Mouse (Mus musculus) cerebellum, adult 9-10 months (tissue): ENCODE measurements at regions not wholly inside any gene's neighbourhood (a gene's known extent, or its start where the extent isn't known, plus 50 kb on each side); places are given as distances from the start of the nearest gene placed in this dataset.
"Not testable (repeated sequence)": the region's sequence is repeated elsewhere in the genome, so short reads cannot be mapped to it uniquely, and the experiment has no call there.

Experiments used
- DNase-seq: peaks from one replicate; pipeline ENCODE4 v3.0.0; 2022

DNA sequence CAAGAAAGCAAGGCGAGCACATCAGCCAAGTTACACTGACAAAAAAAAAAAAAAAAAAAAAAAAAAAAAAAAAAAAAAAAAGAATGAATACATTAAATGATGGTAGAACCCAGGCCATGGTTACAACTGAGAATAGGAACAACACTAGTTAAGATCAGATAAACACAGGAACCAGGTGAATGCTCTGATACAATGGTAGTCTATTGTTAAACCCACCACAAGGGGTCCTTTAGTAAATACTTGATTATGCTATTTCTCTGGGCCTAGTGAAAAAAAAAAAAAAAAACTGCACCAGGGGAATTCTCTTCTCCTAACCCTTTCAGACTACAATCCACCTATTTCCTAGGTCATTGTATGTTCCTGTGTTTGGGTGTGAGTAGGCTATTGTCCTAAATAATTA is 2289.7 kb downstream of the Cntnap5b start:
- no peak for DNase-seq

DNA sequence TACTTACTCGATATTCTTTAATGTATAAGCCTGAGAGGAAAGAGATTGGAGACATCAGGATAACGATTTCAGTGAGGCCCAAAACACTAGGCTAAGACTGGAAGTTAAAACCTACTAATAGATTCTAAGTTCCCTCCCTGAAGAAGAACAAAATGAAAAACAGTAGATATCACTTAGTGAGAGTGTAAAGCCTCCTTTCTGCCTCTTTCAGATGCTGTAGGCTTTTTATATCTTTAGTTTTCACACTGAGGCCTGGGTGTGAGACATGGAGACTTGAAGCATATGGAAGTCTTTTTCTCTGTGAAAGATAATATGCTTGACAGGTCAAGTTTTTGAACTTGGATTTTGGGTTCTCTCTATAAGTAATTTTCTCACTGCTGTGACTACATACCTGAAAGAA is 2333.1 kb downstream of the Cntnap5b start:
- DNase-seq, result no peak

DNA sequence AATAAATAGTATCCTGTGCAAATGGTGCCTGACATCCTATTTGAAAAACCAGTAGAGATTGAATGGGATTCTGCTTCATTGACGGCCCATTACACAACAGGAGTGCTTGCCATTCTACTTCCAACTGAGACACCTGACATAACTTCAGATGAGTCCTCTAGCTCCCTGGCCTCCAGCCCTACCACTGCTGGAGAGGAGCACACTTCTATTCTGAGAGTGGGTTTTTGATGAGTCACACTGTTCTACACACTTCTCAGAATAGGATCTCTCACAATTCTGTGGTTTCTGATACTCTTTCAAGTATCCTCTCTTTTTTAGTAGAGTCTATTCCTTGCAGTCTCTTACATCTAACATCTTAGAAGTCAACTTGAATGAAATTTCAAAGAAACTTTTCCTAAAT is 2366.5 kb downstream of the Cntnap5b start:
- DNase-seq, result no peak

DNA sequence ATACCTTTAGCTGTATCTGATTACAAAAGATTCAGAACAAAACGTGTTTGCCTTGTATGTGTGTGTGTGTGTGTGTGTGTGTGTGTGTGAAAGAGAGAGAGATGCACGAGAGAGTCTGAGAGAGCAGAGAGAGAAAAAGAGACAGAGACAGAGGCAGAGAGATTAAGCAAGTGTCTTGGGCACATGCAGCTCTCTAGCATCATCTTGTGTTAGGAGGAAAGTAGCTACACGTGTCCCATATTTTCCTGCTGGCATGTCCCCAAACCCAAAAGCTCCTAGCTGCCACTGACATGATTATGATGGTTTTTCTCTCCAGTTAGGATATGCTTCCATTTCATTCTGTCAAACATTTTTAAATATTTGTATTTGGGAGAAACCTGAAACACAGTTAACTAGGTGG is 2373.8 kb downstream of the Cntnap5b start:
- DNase-seq, result no peak

DNA sequence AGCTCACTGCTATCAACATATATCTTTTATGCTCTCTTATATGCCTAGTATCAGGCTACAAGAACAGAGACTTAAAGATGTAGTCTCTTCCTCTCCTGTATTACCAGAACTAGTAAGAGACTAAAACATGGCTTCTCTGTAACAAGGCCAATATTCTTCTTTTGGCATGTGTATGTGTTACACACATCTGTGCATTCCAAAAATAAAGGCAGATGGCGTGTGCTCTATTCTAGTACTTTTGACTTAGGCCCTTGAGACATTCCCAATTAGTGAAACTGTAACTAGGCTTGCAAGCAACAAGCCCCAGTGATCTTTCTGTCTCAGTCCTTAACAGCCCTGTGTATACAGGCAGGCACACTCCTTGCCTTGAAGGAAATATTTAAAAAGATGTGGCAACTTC is 2394.1 kb downstream of the Cntnap5b start:
- DNase-seq, result no peak

DNA sequence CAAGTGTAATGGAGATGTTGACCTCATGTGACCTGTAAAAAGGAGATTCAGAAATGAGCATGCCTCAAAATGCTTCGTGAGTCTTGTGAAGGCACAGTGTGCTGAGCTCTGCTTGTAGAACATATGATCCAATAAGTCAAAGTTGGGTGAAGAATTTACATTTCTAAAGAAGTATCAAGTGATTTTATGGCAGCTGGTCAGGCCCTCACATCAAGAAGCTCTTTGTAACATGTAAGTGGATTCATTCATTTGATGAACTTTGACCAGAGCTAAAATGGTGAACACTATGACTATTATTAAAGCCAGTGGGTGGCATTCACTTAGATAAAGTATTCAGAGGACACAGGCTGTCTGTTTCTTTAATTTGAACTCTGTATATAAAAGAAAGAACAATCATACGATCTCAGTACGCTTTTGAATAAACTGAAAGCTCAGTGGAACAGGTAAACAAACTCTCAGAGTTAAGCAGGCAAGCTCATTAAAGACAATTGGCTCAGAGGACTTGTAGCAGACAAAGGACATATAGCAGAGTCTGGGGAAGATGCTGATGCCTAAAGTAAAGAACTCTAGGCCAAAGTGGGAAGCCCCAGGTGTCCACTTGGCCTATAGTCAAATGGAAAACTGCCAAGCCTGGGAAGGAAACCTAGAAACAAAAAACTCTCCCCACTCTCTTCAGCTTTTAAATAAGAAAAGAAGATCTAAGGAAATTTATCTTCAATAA is 2398.2 kb downstream of the Cntnap5b start:
- no peak for DNase-seq

DNA sequence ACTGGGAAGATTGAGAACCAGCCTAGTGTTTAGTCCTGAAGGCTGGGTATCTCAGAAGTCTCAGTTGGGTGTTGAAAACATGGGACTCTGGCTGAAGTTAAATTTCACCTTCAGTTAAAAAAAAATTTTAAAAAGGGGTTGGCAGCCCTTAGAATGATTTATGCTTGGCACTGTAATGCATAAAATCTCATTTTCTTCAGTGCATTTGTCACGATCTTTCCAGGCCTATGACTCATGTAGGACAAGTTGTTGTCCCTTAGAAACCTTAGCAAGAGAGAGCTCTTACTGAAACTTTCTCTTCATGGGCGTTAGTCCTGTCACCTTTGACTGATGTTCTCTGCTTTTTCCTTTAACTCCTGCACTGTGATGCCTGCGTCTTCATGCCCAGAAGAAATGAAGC is 2413.4 kb downstream of the Cntnap5b start:
- DNase-seq, result no peak

DNA sequence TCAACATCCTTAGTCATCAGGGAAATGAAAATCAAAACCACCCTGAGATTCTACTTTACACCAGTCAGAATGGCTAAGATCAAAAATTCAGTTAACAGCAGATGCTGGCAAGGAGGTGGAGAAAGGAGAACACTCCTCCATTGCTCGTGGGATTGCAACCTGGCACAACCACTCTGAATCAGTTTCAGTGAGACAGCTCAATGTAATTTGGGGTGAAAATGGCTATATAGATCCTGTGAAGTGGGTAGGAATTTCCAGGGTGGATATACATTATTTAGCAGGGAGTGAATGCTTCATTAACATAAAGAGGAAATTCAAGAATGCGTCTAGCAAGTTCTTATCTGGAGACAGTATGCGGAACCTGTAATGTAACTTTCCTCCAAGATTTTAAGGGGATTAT is 2462.9 kb downstream of the Cntnap5b start:
- DNase-seq, result no peak

DNA sequence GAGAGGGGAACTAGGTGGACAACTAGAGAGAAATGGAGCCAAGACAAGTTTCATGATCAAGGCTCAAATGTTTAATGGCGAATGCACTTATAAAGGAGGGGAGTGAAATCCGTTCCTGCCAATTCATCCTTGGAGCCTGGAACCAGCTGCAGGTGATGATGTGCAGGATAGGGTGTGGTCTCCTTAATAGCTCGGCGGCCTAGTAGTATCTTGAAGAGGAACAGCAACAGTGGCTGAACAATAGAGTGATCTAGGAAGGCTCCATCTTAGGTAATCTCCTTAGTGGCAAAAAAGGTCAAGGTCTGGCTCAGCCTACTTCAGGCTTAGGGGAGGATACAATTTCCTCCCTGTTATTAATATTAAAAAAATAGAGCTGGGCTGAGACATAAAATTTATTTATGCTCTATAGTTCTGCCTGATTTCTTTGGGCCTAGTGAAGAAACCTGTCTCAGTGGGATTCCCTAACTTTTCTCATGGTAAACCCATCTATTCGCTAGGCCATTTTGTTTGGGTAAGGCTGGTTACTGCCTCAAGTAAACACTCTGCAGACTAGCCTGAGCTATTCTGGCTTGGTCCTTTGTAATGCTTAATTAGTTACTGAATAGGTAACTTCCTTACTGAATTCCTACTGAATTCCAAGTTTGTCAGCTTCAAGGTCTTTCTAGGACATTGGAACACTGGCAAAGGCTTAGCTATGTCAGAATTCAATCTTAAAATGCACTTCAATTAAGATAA is 2490.7 kb downstream of the Cntnap5b start:
- not testable (repeated sequence) for DNase-seq

DNA sequence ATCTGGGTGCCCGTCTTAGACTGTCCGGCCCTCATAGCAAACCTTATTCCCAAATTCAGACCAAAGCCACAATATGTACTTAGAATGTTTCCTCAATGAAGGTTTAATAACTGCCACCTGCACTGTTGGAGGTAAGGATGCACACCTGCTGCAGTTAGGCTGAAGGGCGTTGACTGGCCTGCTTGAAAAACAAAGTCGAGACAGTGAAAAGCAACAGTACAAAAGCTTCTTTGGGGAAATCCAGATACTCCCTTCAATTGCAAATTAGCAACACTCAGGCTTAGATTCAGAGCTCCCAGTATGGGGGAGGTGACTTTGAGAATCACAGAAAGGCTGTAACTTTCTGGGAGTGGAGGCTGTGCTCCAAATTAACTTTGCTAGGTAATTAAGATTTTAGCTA is 2491.9 kb downstream of the Cntnap5b start:
- DNase-seq, result not testable (repeated sequence)

DNA sequence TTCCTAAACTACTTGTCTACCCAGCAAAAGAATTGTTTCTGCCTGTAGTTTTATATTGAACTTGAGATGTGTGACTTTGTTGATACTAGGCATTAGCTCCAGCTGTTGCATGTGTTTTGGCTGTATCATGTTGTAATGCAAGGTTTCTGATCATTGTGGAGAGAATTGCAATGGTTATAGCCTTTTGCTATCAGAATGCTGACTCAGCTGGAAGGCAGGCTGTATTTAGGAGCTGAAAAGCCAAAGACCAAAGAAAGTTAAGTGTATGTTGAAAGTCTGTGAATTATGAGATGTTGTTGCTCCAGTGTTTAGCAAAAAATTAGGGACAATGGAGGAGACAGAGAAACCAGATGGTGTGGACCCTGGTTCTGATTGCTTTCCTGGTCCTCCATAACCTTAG is 2493.9 kb upstream of the Cdh20 start:
- DNase-seq, result no peak

DNA sequence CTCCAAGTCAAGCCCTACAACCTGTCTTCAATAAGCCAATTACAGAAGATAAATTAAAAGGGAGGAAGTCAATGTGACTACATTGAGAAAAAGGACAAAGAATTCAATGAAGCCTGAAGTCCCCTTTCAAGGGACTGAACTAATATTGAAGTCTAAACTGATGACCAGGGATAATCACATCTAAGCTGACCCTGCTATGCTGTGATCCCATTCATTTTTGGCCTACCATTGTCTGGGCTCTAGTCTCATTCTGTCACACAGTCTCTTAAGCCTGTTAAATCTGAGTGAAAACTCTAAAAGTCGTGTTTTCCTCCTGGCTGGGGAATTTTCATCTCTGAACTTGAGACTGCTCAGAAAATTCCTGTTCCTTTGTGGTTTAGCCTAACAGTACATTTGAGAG is 2480.0 kb upstream of the Cdh20 start:
- no peak for DNase-seq

DNA sequence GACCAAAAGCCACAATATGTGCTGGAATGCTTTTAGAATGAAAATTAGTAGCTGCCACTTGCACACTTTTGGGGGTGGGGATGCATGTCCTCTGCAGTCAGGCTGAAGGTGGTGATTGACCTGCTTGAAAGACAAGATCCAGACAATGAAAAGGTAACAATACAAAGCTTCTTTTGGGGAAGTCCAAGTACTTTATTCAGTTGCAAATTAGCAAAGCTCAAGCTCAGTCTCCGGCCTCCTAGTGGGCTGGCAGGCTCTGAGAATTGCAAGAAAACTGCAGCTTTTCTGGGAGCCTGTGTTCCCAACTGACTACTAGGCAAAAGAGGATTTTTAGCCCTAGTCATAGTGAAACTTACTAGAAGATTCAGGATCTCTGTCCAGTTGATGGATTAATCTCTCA is 2464.8 kb upstream of the Cdh20 start:
- DNase-seq, result no peak

DNA sequence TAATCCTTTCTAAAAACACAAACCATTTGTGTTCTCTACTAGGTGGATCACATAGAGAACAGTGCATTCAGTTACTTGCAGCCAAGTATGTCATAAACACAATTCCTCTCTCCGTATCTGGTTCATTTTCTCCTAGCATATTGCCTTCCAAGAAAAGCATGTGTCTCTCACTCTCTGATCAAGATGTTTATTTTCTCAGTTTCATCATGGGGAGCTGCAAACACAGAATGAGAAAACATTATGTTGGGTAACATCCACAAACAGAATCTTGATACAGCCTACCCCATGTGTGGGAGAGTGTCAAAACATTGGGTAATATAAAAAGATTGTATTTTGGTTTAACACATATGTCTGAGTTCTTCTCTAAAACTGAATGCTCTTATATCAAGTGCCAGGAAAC is 2415.2 kb upstream of the Cdh20 start:
- DNase-seq, result no peak

DNA sequence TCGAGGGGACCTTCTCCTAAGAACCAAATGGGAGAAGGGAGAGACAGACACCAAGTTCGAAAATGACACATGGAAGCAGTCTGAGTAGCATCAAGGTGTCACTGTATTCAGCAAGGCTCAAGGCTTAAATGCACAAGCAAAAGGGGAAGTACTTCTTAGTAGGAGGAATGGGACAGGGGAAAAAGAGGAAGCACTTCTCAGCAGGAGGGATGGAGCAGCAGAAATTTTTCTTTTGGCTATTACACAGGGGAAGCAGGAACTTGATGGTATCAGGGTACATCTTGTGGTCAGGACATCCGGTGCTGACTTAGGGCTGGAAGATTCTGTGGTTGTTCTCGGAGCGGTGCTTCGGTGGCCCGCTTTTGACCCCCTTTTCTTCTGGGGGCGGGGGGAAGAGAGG is 2410.4 kb upstream of the Cdh20 start:
- not testable (repeated sequence) for DNase-seq

DNA sequence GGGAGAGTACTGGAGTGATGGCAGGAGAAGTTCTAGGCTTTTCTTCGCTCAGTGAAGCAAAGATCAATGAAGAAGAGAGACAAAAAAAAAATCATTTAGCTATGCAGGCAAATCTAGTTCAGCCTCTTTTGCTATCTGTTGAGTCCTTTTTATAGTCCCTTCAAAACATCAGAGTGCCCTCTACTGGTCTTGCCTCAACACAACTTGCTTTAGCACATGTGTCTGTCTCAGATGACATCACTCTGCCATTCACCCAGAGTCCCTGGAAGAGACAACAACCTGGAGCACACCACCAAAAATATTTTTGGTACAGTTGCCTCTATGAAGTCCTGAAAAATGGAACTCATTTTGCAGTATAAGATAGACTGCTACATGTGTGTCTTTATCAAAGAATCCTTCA is 2389.7 kb upstream of the Cdh20 start:
- peak; percentile 1 for DNase-seq
